Comparison of ENCODE assay signal across 21 mouse cellular contexts in genomic region chr14:78495241-78495640, GRCm38 (mm10). TPM values are rescaled to one million over a fixed set of nuclear protein-coding genes. Genes with fewer than 3 reads are reported as not detected.
DNase-seq lines count a peak whose midpoint lies in the region; ATAC-seq and TF ChIP-seq lines count a peak whose summit lies in the region.
"Had no signal": no experiment of that assay in that cellular context is flagged by ENCODE, and none has a peak within 500 bp of the region (broad histone marks: within the 10 kb centered on the region; RNA-seq: fewer than 3 reads in every experiment).

No protein-coding gene starts in this region.

- peak overlapping the region; percentile 57 for H3K4me2 ChIP-seq in liver, embryonic 12.5 days
- H3K4me2 ChIP-seq in intestine, postnatal 0 days (replicated peaks; ENCODE audit: low read depth), result no peak overlapping the region
- H3K4me2 ChIP-seq: limb, embryonic 13.5 days; lung, embryonic 14.5 days had no signal

- no peak for TF ChIP-seq CTCF in intestine, postnatal 0 days (IDR thresholded peaks at IDR 0.05; ENCODE audit: low read depth)
- TF ChIP-seq CTCF in thymus, adult 2 months (IDR thresholded peaks at IDR 0.05; ENCODE audit: borderline replicate concordance, control insufficient read depth, extremely low read depth, insufficient read depth, low read length, poor library complexity), result no peak

- H3K27ac ChIP-seq in liver, embryonic 12.5 days, result peak overlapping the region; percentile 87
- no peak overlapping the region for H3K27ac ChIP-seq in intestine, postnatal 0 days (ENCODE audit: low read depth, low read length)
- no peak overlapping the region for H3K27ac ChIP-seq in thymus, adult 2 months (ENCODE audit: control insufficient read depth, insufficient read depth, low read length)
- H3K27ac ChIP-seq: embryonic facial prominence, embryonic 10.5 days; gastrocnemius, adult 2 months; hindbrain, embryonic 10.5 days; hindbrain, postnatal 0 days; limb, embryonic 13.5 days; midbrain, embryonic 10.5 days had no signal

- no peak overlapping the region for H3K4me3 ChIP-seq in liver, embryonic 12.5 days
- H3K4me3 ChIP-seq in intestine, postnatal 0 days (ENCODE audit: low read depth, low read length), result no peak overlapping the region
- H3K4me3 ChIP-seq in thymus, adult 2 months (ENCODE audit: control insufficient read depth, insufficient read depth, low read length), result no peak overlapping the region
- H3K4me3 ChIP-seq: embryonic facial prominence, embryonic 10.5 days; gastrocnemius, adult 2 months; hindbrain, embryonic 10.5 days; limb, embryonic 13.5 days; midbrain, embryonic 10.5 days had no signal

- TF ChIP-seq POLR2A in thymus, adult 2 months (IDR thresholded peaks at IDR 0.05; ENCODE audit: control insufficient read depth, extremely low read depth, insufficient read depth, low read length, poor library complexity), result no peak

- peaks cover 37% of the 10 kb centered on the region for H3K4me1 ChIP-seq in liver, embryonic 12.5 days
- no peaks in the 10 kb centered on the region for H3K4me1 ChIP-seq in intestine, postnatal 0 days (replicated peaks; ENCODE audit: control insufficient read depth, insufficient read depth, low read length)
- H3K4me1 ChIP-seq in thymus, adult 2 months (replicated peaks; ENCODE audit: control insufficient read depth, insufficient read depth, low read length), result no peaks in the 10 kb centered on the region
- H3K4me1 ChIP-seq: embryonic facial prominence, embryonic 10.5 days; hindbrain, embryonic 10.5 days; limb, embryonic 13.5 days; midbrain, embryonic 10.5 days had no signal

- WGBS in liver, embryonic 12.5 days (ENCODE audit: insufficient replicate concordance), result 24% methylated on average over 4 of the region's 4 CpGs
- 79% methylated on average over 4 of the region's 4 CpGs for WGBS in intestine, postnatal 0 days
- 93% methylated on average over 4 of the region's 4 CpGs for WGBS in thymus, adult 2 months

- peak overlapping the region; percentile 44 for H3K9ac ChIP-seq in liver, embryonic 12.5 days
- H3K9ac ChIP-seq in intestine, postnatal 0 days (ENCODE audit: low read depth, low read length), result no peak overlapping the region
- H3K9ac ChIP-seq: limb, embryonic 13.5 days; lung, embryonic 14.5 days had no signal

- DNase-seq in c-Kit-negative CD71-positive TER-119-positive erythroid progenitor cells, embryonic 14.5 days (ENCODE audit: low read depth, low spot score), result peak; percentile 54
- peak; percentile 65 for DNase-seq in c-Kit-positive CD71-positive TER-119-negative erythroid progenitor cells, embryonic 14.5 days (ENCODE audit: low read depth)
- DNase-seq in thymus, adult 2 months, result no peak
- DNase-seq in frontal cortex, postnatal 10 days (ENCODE audit: low spot score in 2 of 2), result no peak
- DNase-seq: adrenal gland, adult 8-10 months; cerebellum, adult 9-10 months; gastrocnemius, adult 2 months; heart, postnatal 10 days; kidney, postnatal 36 days; lung, embryonic 14.5 days; lung, postnatal 36 days; thymus, postnatal 14 days had no signal

- no peaks in the 10 kb centered on the region for H3K9me3 ChIP-seq in liver, embryonic 12.5 days (replicated peaks)
- H3K9me3 ChIP-seq in intestine, postnatal 0 days (ENCODE audit: control insufficient read depth), result no peaks in the 10 kb centered on the region
- H3K9me3 ChIP-seq: embryonic facial prominence, embryonic 10.5 days; hindbrain, embryonic 10.5 days; limb, embryonic 13.5 days; midbrain, embryonic 10.5 days had no signal

- ATAC-seq in liver, embryonic 12.5 days, result peak; percentile 89
- 0 out of 2 replicates have a peak, but pooled peaks have one; percentile 24 for ATAC-seq in megakaryocyte, adult 5-6 weeks (ENCODE audit: poor library complexity, severe bottlenecking)
- no peak for ATAC-seq in intestine, postnatal 0 days
- ATAC-seq: hindbrain, postnatal 0 days; intestine, embryonic 16.5 days had no signal

- peaks cover 33% of the 10 kb centered on the region for H3K36me3 ChIP-seq in liver, embryonic 12.5 days
- H3K36me3 ChIP-seq in intestine, postnatal 0 days (ENCODE audit: control insufficient read depth, insufficient read depth), result peaks cover 16% of the 10 kb centered on the region
- peaks cover 20% of the 10 kb centered on the region; the same call in 1 of the 2 replicates for H3K36me3 ChIP-seq in thymus, adult 2 months (ENCODE audit: control insufficient read depth, insufficient read depth, low read length)

- H3K27me3 ChIP-seq in liver, embryonic 12.5 days (replicated peaks), result no peaks in the 10 kb centered on the region
- no peaks in the 10 kb centered on the region for H3K27me3 ChIP-seq in intestine, postnatal 0 days (replicated peaks; ENCODE audit: control insufficient read depth, insufficient read depth, low read length)
- no peaks in the 10 kb centered on the region for H3K27me3 ChIP-seq in thymus, adult 2 months (ENCODE audit: control insufficient read depth, insufficient read depth, low read length)
- H3K27me3 ChIP-seq: limb, embryonic 13.5 days had no signal

RNA-seq across cellular contexts. Expression of gene Akap11, which starts 41.4 kb away (rescaled TPM):
- polyA plus RNA-seq in liver, embryonic 12.5 days (2016; fragmentation: Nextera tagmentation; extraction: Ambion mirVana), result 9.5 and 11.2 TPM in 2 replicates
- 22.0 and 24.6 TPM in 2 replicates for total RNA-seq in megakaryocyte, adult 5-6 weeks (2015)
- total RNA-seq in megakaryocyte, adult 5-6 weeks (2017), result 30.9 and 33.9 TPM in 2 replicates
- polyA plus RNA-seq in intestine, postnatal 0 days (2015; fragmentation: Nextera tagmentation; extraction: Ambion mirVana), result 7.1 and 8.5 TPM in 2 replicates
- polyA plus RNA-seq in thymus, adult 2 months (2012; rRNA removed), result 7.5 and 8.2 TPM in 2 replicates

Comparison
In these comparisons a context has a peak if more than half of its experiments do, and no peak if none do; other contexts are left out.
1. DNase-seq: peak in c-Kit-negative CD71-positive TER-119-positive erythroid progenitor cells, embryonic 14.5 days (single experiment) and c-Kit-positive CD71-positive TER-119-negative erythroid progenitor cells, embryonic 14.5 days (single experiment); none in thymus, adult 2 months (single experiment) and frontal cortex, postnatal 10 days (0 of 2).